Mouse (Mus musculus) megakaryocyte, embryonic 14.5 days (primary cell): ENCODE results near the gene Ankdd1b. TPM values are rescaled to one million over a fixed set of nuclear protein-coding genes. Genes with fewer than 3 reads are reported as not detected.

Experiments used
- H3K27me3 ChIP-seq: replicated peaks from 2 replicates; pipeline ENCODE3; 2012; ENCODE audit warnings: inconsistent platforms
- H3K36me3 ChIP-seq: replicated peaks from 2 replicates; pipeline ENCODE3; 2012; ENCODE audit warnings: low read length, inconsistent platforms, mixed read lengths
- H3K4me1 ChIP-seq: 2 replicates; pipeline ENCODE4 v1.6.1; 2012; ENCODE audit warnings: inconsistent platforms
- H3K4me3 ChIP-seq: replicated peaks from 2 replicates; pipeline ENCODE3; 2012; ENCODE audit warnings: moderate library complexity, mild to moderate bottlenecking, inconsistent platforms
- H3K9me3 ChIP-seq: 2 replicates; pipeline ENCODE4 v1.6.1; 2012; ENCODE audit warnings: inconsistent platforms
- FLI1 ChIP-seq: IDR thresholded peaks from 2 replicates; pipeline ENCODE4 v1.6.1; 2012; ENCODE audit warnings: low read length, inconsistent platforms, mixed read lengths
- GATA1 ChIP-seq: IDR thresholded peaks from 3 replicates; pipeline ENCODE4 v1.6.1; 2012; ENCODE audit warnings: mixed read lengths, low read length, inconsistent platforms, borderline replicate concordance
- polyA plus RNA-seq: library from polyadenylated mRNA; stranded (reverse); fragments of >175 nt; gene quantifications from 2 replicates; pipeline ENCODE4 v1.2.3, GENCODE M21; 2012; ENCODE audit warnings: low replicate concordance; ENCODE audit not compliant: insufficient read depth

The Ankdd1b gene
- polyA plus RNA-seq, 1 experiment: not detected

DNA sequence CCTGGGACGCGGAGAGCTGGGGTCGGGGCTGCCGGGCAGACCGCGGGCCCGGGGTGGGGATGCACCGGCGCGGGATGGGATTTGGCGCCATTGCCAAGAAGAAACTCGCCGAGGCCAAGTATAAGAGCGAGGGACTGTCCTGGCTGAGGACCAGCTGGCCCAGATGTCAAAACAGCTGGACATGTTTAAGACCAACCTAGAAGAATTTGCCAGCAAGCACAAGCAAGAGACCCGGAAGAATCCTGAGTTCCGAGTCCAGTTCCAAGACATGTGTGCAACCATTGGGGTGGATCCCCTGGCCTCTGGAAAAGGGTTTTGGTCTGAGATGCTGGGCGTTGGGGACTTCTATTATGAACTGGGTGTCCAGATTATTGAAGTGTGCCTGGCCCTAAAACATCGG lies 94.1 kb downstream of the Ankdd1b start:
- H3K27me3 ChIP-seq: no peaks in the 10 kb centered on the region
- H3K9me3 ChIP-seq: peaks cover 2% of the 10 kb centered on the region
- no peak for TF ChIP-seq FLI1
- TF ChIP-seq GATA1: no peak
- no peaks in the 10 kb centered on the region for H3K36me3 ChIP-seq
- peaks cover 3% of the 10 kb centered on the region for H3K4me1 ChIP-seq
- H3K4me3 ChIP-seq: no peak overlapping the region

DNA sequence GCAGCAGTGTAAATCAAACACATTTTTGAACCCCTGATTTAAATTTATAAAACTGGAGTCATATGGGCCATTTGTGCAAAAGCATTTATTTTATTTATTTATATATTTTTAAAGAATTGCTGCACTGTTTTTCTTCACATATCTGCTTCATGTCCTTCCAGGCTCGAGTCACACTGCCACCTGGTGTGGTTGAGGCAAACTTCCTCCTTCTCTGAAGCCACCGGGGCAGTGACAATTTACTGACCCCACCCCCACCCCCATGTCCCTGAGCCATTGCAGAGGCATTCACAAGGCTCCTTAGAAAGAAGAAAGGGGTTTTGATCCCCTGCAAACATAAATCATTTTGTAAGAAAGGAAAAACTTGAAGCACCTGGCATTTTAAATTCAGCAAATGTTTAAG lies 95.5 kb downstream of the Ankdd1b start:
- no peaks in the 10 kb centered on the region for H3K36me3 ChIP-seq
- H3K4me3 ChIP-seq: no peak overlapping the region
- peaks cover 3% of the 10 kb centered on the region for H3K4me1 ChIP-seq
- H3K9me3 ChIP-seq: peaks cover 8% of the 10 kb centered on the region
- H3K27me3 ChIP-seq: no peaks in the 10 kb centered on the region
- TF ChIP-seq GATA1 (no peak), FLI1 (no peak)

Other genes with a start within 250 kb of the Ankdd1b start
- gene Poc5, start 82.9 kb downstream of the Ankdd1b start, polyA plus RNA-seq: 0.41 and 0.72 TPM in 2 replicates
- not detected in 2 replicates for gene Gm17622, start 19.5 kb upstream of the Ankdd1b start, polyA plus RNA-seq
- gene Polk, start 71.4 kb upstream of the Ankdd1b start, polyA plus RNA-seq: 0.57 TPM in 1 of 2 replicates, not detected in the other
- 2.6 and 11.2 TPM in 2 replicates for gene Col4a3bp, start 71.4 kb upstream of the Ankdd1b start, polyA plus RNA-seq
- gene Hmgcr, start 199.7 kb upstream of the Ankdd1b start, polyA plus RNA-seq: 9.1 and 12.4 TPM in 2 replicates